Mouse (Mus musculus) cerebellum, postnatal 14 days (tissue): ENCODE data around the gene Adamtsl4.
A peak's percentile ranks its signal among the peaks of the same experiment; 100 is the strongest.
"Not testable (repeated sequence)": the region's sequence is repeated elsewhere in the genome, so short reads cannot be mapped to it uniquely, and the experiment has no call there.

ENCODE experiments used
- DNase-seq, 2 experiments: peaks; one replicate each; pipeline ENCODE4 v3.0.0; 2021; ENCODE audit warnings: mixed read lengths in 2 of 2

Gene Adamtsl4

GRCm38 (mm10) chr3:95675301-95676092 is 12.2 kb downstream of the Adamtsl4 start:
- peak; percentile 76 to 79 for DNase-seq

- DNase-seq = no peak
These were observed 12.9 kb downstream of the Adamtsl4 start for GRCm38 (mm10) chr3:95674812-95675211.

GRCm38 (mm10) chr3:95674236-95674635 is 13.5 kb downstream of the Adamtsl4 start:
- no peak for DNase-seq

GRCm38 (mm10) chr3:95673707-95674211 is 14.0 kb downstream of the Adamtsl4 start:
- DNase-seq = no peak

GRCm38 (mm10) chr3:95672861-95673706 is 14.6 kb downstream of the Adamtsl4 start:
- DNase-seq = no peak

GRCm38 (mm10) chr3:95672461-95672860 is 15.3 kb downstream of the Adamtsl4 start:
- DNase-seq = no peak

GRCm38 (mm10) chr3:95671201-95671600 is 16.5 kb downstream of the Adamtsl4 start:
- no peak for DNase-seq

GRCm38 (mm10) chr3:95670419-95670818 is 17.3 kb downstream of the Adamtsl4 start:
- not testable (repeated sequence) for DNase-seq

GRCm38 (mm10) chr3:95669309-95669665 is 18.4 kb downstream of the Adamtsl4 start:
- no peak for DNase-seq

- DNase-seq = no peak
These were observed 19.0 kb downstream of the Adamtsl4 start for GRCm38 (mm10) chr3:95668589-95669308.

GRCm38 (mm10) chr3:95668026-95668425 is 19.7 kb downstream of the Adamtsl4 start:
- DNase-seq = no peak

- no peak for DNase-seq
These were observed 20.2 kb downstream of the Adamtsl4 start for GRCm38 (mm10) chr3:95667521-95667920.

- no peak for DNase-seq
These were observed 21.4 kb downstream of the Adamtsl4 start for GRCm38 (mm10) chr3:95666124-95666844.

- no peak for DNase-seq
These were observed 22.8 kb downstream of the Adamtsl4 start for GRCm38 (mm10) chr3:95664940-95665352.

- DNase-seq = no peak
These were observed 23.6 kb downstream of the Adamtsl4 start for GRCm38 (mm10) chr3:95663969-95664608.

- DNase-seq = no peak
These were observed 24.2 kb downstream of the Adamtsl4 start for GRCm38 (mm10) chr3:95663486-95663885.

GRCm38 (mm10) chr3:95662724-95663449 is 24.8 kb downstream of the Adamtsl4 start:
- DNase-seq = no peak

GRCm38 (mm10) chr3:95661945-95662715 is 25.6 kb downstream of the Adamtsl4 start:
- DNase-seq = no peak

- no peak for DNase-seq
These were observed 26.8 kb downstream of the Adamtsl4 start for GRCm38 (mm10) chr3:95660788-95661478.

- DNase-seq = no peak
These were observed 27.8 kb downstream of the Adamtsl4 start for GRCm38 (mm10) chr3:95659948-95660347.
